Mouse (Mus musculus): ENCODE measurements around the gene Mfap2. TPM values are rescaled to one million over a fixed set of nuclear protein-coding genes. Genes with fewer than 3 reads are reported as not detected.

The Mfap2 gene
- polyA plus RNA-seq, 1 experiment = not detected

- WGBS = 95% methylated on average over 10 of the region's 10 CpGs
- Histone ChIP-seq H3K27ac (ENCODE audit: insufficient read depth, low read depth, low read length) (no peak overlapping the region), H3K4me3 (ENCODE audit: insufficient read depth, low read depth, low read length) (no peak overlapping the region), H3K4me1 (ENCODE audit: control insufficient read depth, insufficient read depth, low read length) (peaks cover 39% of the 10 kb centered on the region)
- TF ChIP-seq CTCF (IDR thresholded peaks at IDR 0.05; ENCODE audit: insufficient read depth, low read depth, low read length) (no peak), POLR2A (IDR thresholded peaks at IDR 0.05; ENCODE audit: insufficient read depth, low read depth, low read length) (no peak)
Observed at GRCm38 (mm10) chr4:141056970-141057369, 46.8 kb downstream of the Mfap2 start.

DNA sequence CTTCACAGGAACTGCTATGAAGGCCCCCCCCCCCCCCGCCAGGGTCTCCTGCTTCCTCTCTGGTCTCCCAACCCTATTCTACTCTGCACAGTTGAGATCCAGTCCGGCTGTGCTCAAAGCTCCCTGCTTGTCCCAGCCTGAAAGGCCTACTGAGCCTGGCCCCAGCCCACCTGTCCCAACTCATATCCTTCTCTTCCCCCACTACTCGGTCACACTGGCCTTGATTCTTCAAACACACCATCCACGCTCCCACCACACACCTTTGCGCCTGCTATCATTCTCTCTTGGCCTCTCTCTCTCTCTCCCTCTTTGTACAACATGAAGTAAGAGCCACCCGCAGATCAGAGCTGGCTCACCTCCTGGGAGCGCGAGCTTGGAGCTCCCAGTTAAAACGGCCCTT lies 48.6 kb downstream of the Mfap2 start:
- no peak for TF ChIP-seq CTCF (IDR thresholded peaks at IDR 0.05; ENCODE audit: insufficient read depth, low read depth, low read length)
- TF ChIP-seq POLR2A (IDR thresholded peaks at IDR 0.05; ENCODE audit: insufficient read depth, low read depth, low read length) = no peak
- Histone ChIP-seq H3K4me1 (ENCODE audit: control insufficient read depth, insufficient read depth, low read length) (peaks cover 22% of the 10 kb centered on the region), H3K27ac (ENCODE audit: insufficient read depth, low read depth, low read length) (no peak overlapping the region), H3K4me3 (ENCODE audit: insufficient read depth, low read depth, low read length) (no peak overlapping the region)
- 70% methylated on average over 9 of the region's 9 CpGs for WGBS

DNA sequence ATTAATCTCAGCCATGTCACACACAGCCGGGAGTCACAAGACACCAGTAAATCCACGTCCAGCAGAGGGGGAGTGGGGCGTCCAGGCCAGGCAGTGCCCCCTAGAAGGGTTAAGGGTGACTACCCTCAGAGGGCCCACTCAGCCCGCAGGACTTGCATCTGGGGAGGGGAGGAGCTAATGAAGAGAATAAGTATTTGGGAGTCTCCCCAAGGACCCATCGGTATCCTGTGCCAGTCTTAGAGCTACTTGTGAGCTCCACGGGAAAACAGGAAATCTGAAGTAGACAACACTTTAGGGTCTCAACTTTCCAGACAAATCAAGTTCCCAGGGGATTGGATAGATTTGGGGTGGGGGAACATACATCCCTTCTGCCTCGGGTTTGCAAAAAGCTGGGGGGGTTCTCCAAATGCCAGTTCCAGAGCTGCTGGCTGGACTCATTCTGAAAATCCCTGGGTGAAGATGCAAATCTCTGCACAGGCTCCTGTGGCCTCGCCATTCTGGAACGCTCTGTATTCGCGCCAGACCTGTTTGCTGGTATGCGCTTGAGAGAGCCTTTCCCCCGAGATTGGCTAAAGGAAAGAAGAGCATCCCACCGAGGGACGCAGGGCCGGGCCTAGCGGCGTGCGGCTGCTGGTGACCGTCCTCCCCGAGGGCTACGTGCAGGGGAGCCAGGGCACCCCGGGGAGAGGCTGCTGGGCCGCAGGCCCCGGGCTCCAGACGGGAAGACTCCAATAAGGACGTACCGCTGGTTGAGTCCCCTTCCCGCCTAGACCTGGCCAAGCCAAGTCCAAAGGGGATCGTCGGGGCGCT lies 49.6 kb downstream of the Mfap2 start:
- TF ChIP-seq POLR2A (IDR thresholded peaks at IDR 0.05; ENCODE audit: insufficient read depth, low read depth, low read length) (peak; percentile 70; the same call in 1 of the 2 replicates), CTCF (IDR thresholded peaks at IDR 0.05; ENCODE audit: insufficient read depth, low read depth, low read length) (no peak)
- Histone ChIP-seq H3K27ac (ENCODE audit: insufficient read depth, low read depth, low read length) (peak overlapping the region; percentile 11; the same call in 1 of the 2 replicates), H3K4me3 (ENCODE audit: insufficient read depth, low read depth, low read length) (peak overlapping the region; percentile 76), H3K4me1 (ENCODE audit: control insufficient read depth, insufficient read depth, low read length) (peaks cover 19% of the 10 kb centered on the region)
- WGBS = 3% methylated on average over 32 of the region's 32 CpGs

GRCm38 (mm10) chr4:141060426-141061301 lies 50.4 kb downstream of the Mfap2 start, which contains the start of gene Crocc:
Gene Crocc (minus strand): TSS chr4:141060550.
- TF ChIP-seq POLR2A (IDR thresholded peaks at IDR 0.05; ENCODE audit: insufficient read depth, low read depth, low read length) (peak; percentile 40), CTCF (IDR thresholded peaks at IDR 0.05; ENCODE audit: insufficient read depth, low read depth, low read length) (peak; percentile 84)
- peaks cover 22% of the 10 kb centered on the region for H3K4me1 ChIP-seq (ENCODE audit: control insufficient read depth, insufficient read depth, low read length)
- H3K27ac ChIP-seq (ENCODE audit: insufficient read depth, low read depth, low read length) = peak within 1 kb of the TSS; percentile 80
- WGBS = under 1% methylated on average over 77 of the region's 77 CpGs
- H3K4me3 ChIP-seq (ENCODE audit: insufficient read depth, low read depth, low read length) = peak within 1 kb of the TSS; percentile 76

- TF ChIP-seq POLR2A (IDR thresholded peaks at IDR 0.05; ENCODE audit: insufficient read depth, low read depth, low read length) = no peak
- no peak for TF ChIP-seq CTCF (IDR thresholded peaks at IDR 0.05; ENCODE audit: insufficient read depth, low read depth, low read length)
- Histone ChIP-seq H3K4me1 (ENCODE audit: control insufficient read depth, insufficient read depth, low read length) (peaks cover 17% of the 10 kb centered on the region), H3K4me3 (ENCODE audit: insufficient read depth, low read depth, low read length) (no peak overlapping the region), H3K27ac (ENCODE audit: insufficient read depth, low read depth, low read length) (no peak overlapping the region)
- WGBS = 73% methylated on average over 4 of the region's 4 CpGs
Observed at GRCm38 (mm10) chr4:141064104-141064659, 54.0 kb downstream of the Mfap2 start.

GRCm38 (mm10) chr4:141065123-141065522 lies 54.9 kb downstream of the Mfap2 start:
- Histone ChIP-seq H3K4me1 (ENCODE audit: control insufficient read depth, insufficient read depth, low read length) (peaks cover 12% of the 10 kb centered on the region), H3K27ac (ENCODE audit: insufficient read depth, low read depth, low read length) (peak overlapping the region; percentile 46), H3K4me3 (ENCODE audit: insufficient read depth, low read depth, low read length) (no peak overlapping the region)
- TF ChIP-seq CTCF (IDR thresholded peaks at IDR 0.05; ENCODE audit: insufficient read depth, low read depth, low read length) = peak; percentile 95
- TF ChIP-seq POLR2A (IDR thresholded peaks at IDR 0.05; ENCODE audit: insufficient read depth, low read depth, low read length) = no peak
- whole genome bisulfite sequencing = 3% methylated on average over 8 of the region's 8 CpGs

Other genes with a start within 250 kb of the Mfap2 start
- not detected in 2 replicates for gene Padi4, start 236.2 kb upstream of the Mfap2 start, polyA plus RNA-seq (2012; ENCODE audit: insufficient read depth, insufficient read length, low replicate concordance, missing spikeins)
- not detected in 2 replicates for gene Padi3, start 199.8 kb upstream of the Mfap2 start, polyA plus RNA-seq (2012; ENCODE audit: insufficient read depth, insufficient read length, low replicate concordance, missing spikeins)
- gene Padi1, start 164.6 kb upstream of the Mfap2 start, polyA plus RNA-seq (2012; ENCODE audit: insufficient read depth, insufficient read length, low replicate concordance, missing spikeins) = not detected in 2 replicates
- not detected in 2 replicates for gene Padi2, start 104.1 kb upstream of the Mfap2 start, polyA plus RNA-seq (2012; ENCODE audit: insufficient read depth, insufficient read length, low replicate concordance, missing spikeins)
- not detected in 2 replicates for gene Sdhb, start 49.2 kb upstream of the Mfap2 start, polyA plus RNA-seq (2012; ENCODE audit: insufficient read depth, insufficient read length, low replicate concordance, missing spikeins)
- gene Atp13a2, start 23.5 kb upstream of the Mfap2 start, polyA plus RNA-seq (2012; ENCODE audit: insufficient read depth, insufficient read length, low replicate concordance, missing spikeins) = not detected in 2 replicates
- not detected in 2 replicates for gene Crocc, start 50.1 kb downstream of the Mfap2 start, polyA plus RNA-seq (2012; ENCODE audit: insufficient read depth, insufficient read length, low replicate concordance, missing spikeins)
- not detected in 2 replicates for gene Necap2, start 67.9 kb downstream of the Mfap2 start, polyA plus RNA-seq (2012; ENCODE audit: insufficient read depth, insufficient read length, low replicate concordance, missing spikeins)
- gene Spata21, start 77.9 kb downstream of the Mfap2 start, polyA plus RNA-seq (2012; ENCODE audit: insufficient read depth, insufficient read length, low replicate concordance, missing spikeins) = not detected in 2 replicates
- not detected in 2 replicates for gene Szrd1, start 129.4 kb downstream of the Mfap2 start, polyA plus RNA-seq (2012; ENCODE audit: insufficient read depth, insufficient read length, low replicate concordance, missing spikeins)
- 51.1 TPM in 1 of 2 replicates, not detected in the other for gene Fbxo42, start 137.5 kb downstream of the Mfap2 start, polyA plus RNA-seq (2012; ENCODE audit: insufficient read depth, insufficient read length, low replicate concordance, missing spikeins)
- gene Rsg1, start 203.5 kb downstream of the Mfap2 start, polyA plus RNA-seq (2012; ENCODE audit: insufficient read depth, insufficient read length, low replicate concordance, missing spikeins) = not detected in 2 replicates
- not detected in 2 replicates for gene Arhgef19, start 229.1 kb downstream of the Mfap2 start, polyA plus RNA-seq (2012; ENCODE audit: insufficient read depth, insufficient read length, low replicate concordance, missing spikeins)

Measured in olfactory bulb, adult 2 months (tissue).